Mouse (Mus musculus) regulatory T cell (primary cell): ENCODE measurements at regions not wholly inside any gene's neighbourhood (a gene's known extent, or its start where the extent isn't known, plus 50 kb on each side); places are given as distances from the start of the nearest gene placed in this dataset.
"Not testable (repeated sequence)": the region's sequence is repeated elsewhere in the genome, so short reads cannot be mapped to it uniquely, and the experiment has no call there.

ENCODE experiments used
- in situ Hi-C: fragments of 300-600 bp; cut with MboI, MseI; formaldehyde crosslinking; loops from one replicate; pipeline ENCODE4 v1.15.1; 2025; ENCODE audit warnings: high pct_unique_total_duplicates

- in situ Hi-C loops, result no loop called here
Measured at GRCm38 (mm10) chr1:157048996-157049395, 59.5 kb downstream of the Tex35 start.

- in situ Hi-C loops, result no loop called here
Measured at GRCm38 (mm10) chr1:157048201-157048923, 60.1 kb downstream of the Tex35 start.

- in situ Hi-C loops, result no loop called here
Measured at GRCm38 (mm10) chr1:157047751-157048200, 60.7 kb downstream of the Tex35 start.

- in situ Hi-C loops, result no loop called here
Measured at GRCm38 (mm10) chr1:157046760-157047182, 61.7 kb downstream of the Tex35 start.

GRCm38 (mm10) chr1:157039836-157040196, 68.7 kb downstream of the Tex35 start:
- in situ Hi-C loops, result no loop called here

GRCm38 (mm10) chr1:157039016-157039835, 69.3 kb downstream of the Tex35 start:
- in situ Hi-C loops, result no loop called here

- in situ Hi-C loops, result no loop called here
Measured at GRCm38 (mm10) chr1:157038111-157039008, 70.1 kb downstream of the Tex35 start.

GRCm38 (mm10) chr1:157037246-157037991, 71.1 kb downstream of the Tex35 start:
- in situ Hi-C loops, result no loop called here

GRCm38 (mm10) chr1:157036779-157037178, 71.7 kb downstream of the Tex35 start:
- in situ Hi-C loops, result no loop called here

- in situ Hi-C loops, result not testable (repeated sequence)
Measured at GRCm38 (mm10) chr1:157035221-157035620, 73.3 kb downstream of the Tex35 start.

- in situ Hi-C loops, result no loop called here
Measured at GRCm38 (mm10) chr1:157028682-157029081, 79.8 kb downstream of the Tex35 start.

GRCm38 (mm10) chr1:157027681-157028080, 80.8 kb downstream of the Tex35 start:
- in situ Hi-C loops, result no loop called here

- in situ Hi-C loops, result no loop called here
Measured at GRCm38 (mm10) chr1:157023462-157023861, 84.0 kb upstream of the Ralgps2 start.

- in situ Hi-C loops, result no loop called here
Measured at GRCm38 (mm10) chr1:157022456-157023435, 83.3 kb upstream of the Ralgps2 start.

GRCm38 (mm10) chr1:157019892-157020291, 80.5 kb upstream of the Ralgps2 start:
- in situ Hi-C loops, result no loop called here

- in situ Hi-C loops, result no loop called here
Measured at GRCm38 (mm10) chr1:157018726-157019125, 79.3 kb upstream of the Ralgps2 start.

GRCm38 (mm10) chr1:157017198-157017994, 78.0 kb upstream of the Ralgps2 start:
- in situ Hi-C loops, result no loop called here

- in situ Hi-C loops, result no loop called here
Measured at GRCm38 (mm10) chr1:157016625-157017024, 77.2 kb upstream of the Ralgps2 start.
